Mouse (Mus musculus): ENCODE data around the gene Calhm2. TPM values are rescaled to one million over a fixed set of nuclear protein-coding genes. Genes with fewer than 3 reads are reported as not detected.

Gene Calhm2
- polyA plus RNA-seq, 1 experiment from 2014 or later: 2.6 TPM

- no peak for DNase-seq
- Histone ChIP-seq H3K9me3 (ENCODE audit: low read length) (no peaks in the 10 kb centered on the region), H3K36me3 (replicated peaks; ENCODE audit: insufficient read depth, low read length) (peaks cover 55% of the 10 kb centered on the region), H3K4me1 (ENCODE audit: insufficient read depth) (no peaks in the 10 kb centered on the region), H3K9ac (replicated peaks) (no peak overlapping the region), H3K4me2 (ENCODE audit: low read depth, low read length) (no peak overlapping the region), H3K4me3 (ENCODE audit: low read depth, low read length) (no peak overlapping the region), H3K27ac (ENCODE audit: low read depth) (no peak overlapping the region), H3K27me3 (ENCODE audit: insufficient read depth, low read length) (no peaks in the 10 kb centered on the region)
- 90% methylated on average over 15 of the region's 15 CpGs for WGBS (ENCODE audit: insufficient replicate concordance)
- ATAC-seq: no peak
- TF ChIP-seq CTCF (IDR thresholded peaks at IDR 0.05; ENCODE audit: low read depth): no peak
- no peak for TF ChIP-seq EP300 (IDR thresholded peaks at IDR 0.05; ENCODE audit: low read depth)
Measured at GRCm38 (mm10) chr19:47130551-47131125, 7.5 kb downstream of the Calhm2 start.

- Histone ChIP-seq H3K9me3 (ENCODE audit: low read length) (no peaks in the 10 kb centered on the region), H3K4me1 (ENCODE audit: insufficient read depth) (no peaks in the 10 kb centered on the region), H3K27ac (ENCODE audit: low read depth) (no peak overlapping the region), H3K27me3 (ENCODE audit: insufficient read depth, low read length) (no peaks in the 10 kb centered on the region), H3K4me2 (ENCODE audit: low read depth, low read length) (no peak overlapping the region), H3K9ac (replicated peaks) (no peak overlapping the region), H3K36me3 (replicated peaks; ENCODE audit: insufficient read depth, low read length) (peaks cover 68% of the 10 kb centered on the region), H3K4me3 (ENCODE audit: low read depth, low read length) (no peak overlapping the region)
- no peak for TF ChIP-seq CTCF (IDR thresholded peaks at IDR 0.05; ENCODE audit: low read depth)
- no peak for TF ChIP-seq EP300 (IDR thresholded peaks at IDR 0.05; ENCODE audit: low read depth)
- no peak for DNase-seq
- ATAC-seq: no peak
- 81% methylated on average over 11 of the region's 11 CpGs for WGBS (ENCODE audit: insufficient replicate concordance)
Measured at GRCm38 (mm10) chr19:47128835-47129234, 9.3 kb downstream of the Calhm2 start.

- WGBS (ENCODE audit: insufficient replicate concordance): 89% methylated on average over 10 of the region's 10 CpGs
- Histone ChIP-seq H3K27me3 (ENCODE audit: insufficient read depth, low read length) (no peaks in the 10 kb centered on the region), H3K27ac (ENCODE audit: low read depth) (no peak overlapping the region), H3K4me2 (ENCODE audit: low read depth, low read length) (no peak overlapping the region), H3K9me3 (ENCODE audit: low read length) (no peaks in the 10 kb centered on the region), H3K4me1 (ENCODE audit: insufficient read depth) (no peaks in the 10 kb centered on the region), H3K9ac (replicated peaks) (no peak overlapping the region), H3K4me3 (ENCODE audit: low read depth, low read length) (no peak overlapping the region), H3K36me3 (replicated peaks; ENCODE audit: insufficient read depth, low read length) (peaks cover 68% of the 10 kb centered on the region)
- ATAC-seq (no peak), DNase-seq (no peak)
- TF ChIP-seq EP300 (IDR thresholded peaks at IDR 0.05; ENCODE audit: low read depth): no peak
- no peak for TF ChIP-seq CTCF (IDR thresholded peaks at IDR 0.05; ENCODE audit: low read depth)
Measured at GRCm38 (mm10) chr19:47128164-47128563, 9.9 kb downstream of the Calhm2 start.

- ATAC-seq (no peak), DNase-seq (peak; percentile 63)
- 25% methylated on average over 2 of the region's 2 CpGs for WGBS (ENCODE audit: insufficient replicate concordance)
- Histone ChIP-seq H3K36me3 (replicated peaks; ENCODE audit: insufficient read depth, low read length) (peaks cover 64% of the 10 kb centered on the region), H3K27ac (ENCODE audit: low read depth) (no peak overlapping the region), H3K9me3 (ENCODE audit: low read length) (no peaks in the 10 kb centered on the region), H3K27me3 (ENCODE audit: insufficient read depth, low read length) (no peaks in the 10 kb centered on the region), H3K9ac (replicated peaks) (no peak overlapping the region), H3K4me2 (ENCODE audit: low read depth, low read length) (no peak overlapping the region), H3K4me3 (ENCODE audit: low read depth, low read length) (no peak overlapping the region), H3K4me1 (ENCODE audit: insufficient read depth) (no peaks in the 10 kb centered on the region)
- TF ChIP-seq CTCF (IDR thresholded peaks at IDR 0.05; ENCODE audit: low read depth) (peak; percentile 78), EP300 (IDR thresholded peaks at IDR 0.05; ENCODE audit: low read depth) (no peak)
Measured at GRCm38 (mm10) chr19:47122802-47123201, 15.3 kb downstream of the Calhm2 start.

GRCm38 (mm10) chr19:47121054-47121453 is 17.0 kb downstream of the Calhm2 start:
- Histone ChIP-seq H3K36me3 (replicated peaks; ENCODE audit: insufficient read depth, low read length) (peaks cover 58% of the 10 kb centered on the region), H3K4me3 (ENCODE audit: low read depth, low read length) (no peak overlapping the region), H3K27me3 (ENCODE audit: insufficient read depth, low read length) (no peaks in the 10 kb centered on the region), H3K4me2 (ENCODE audit: low read depth, low read length) (no peak overlapping the region), H3K9me3 (ENCODE audit: low read length) (no peaks in the 10 kb centered on the region), H3K27ac (ENCODE audit: low read depth) (no peak overlapping the region), H3K4me1 (ENCODE audit: insufficient read depth) (no peaks in the 10 kb centered on the region), H3K9ac (replicated peaks) (no peak overlapping the region)
- TF ChIP-seq EP300 (IDR thresholded peaks at IDR 0.05; ENCODE audit: low read depth): no peak
- TF ChIP-seq CTCF (IDR thresholded peaks at IDR 0.05; ENCODE audit: low read depth): peak; percentile 89
- ATAC-seq (no peak), DNase-seq (no peak)
- 45% methylated on average over 4 of the region's 4 CpGs for WGBS (ENCODE audit: insufficient replicate concordance)

GRCm38 (mm10) chr19:47118634-47119033 is 19.5 kb downstream of the Calhm2 start:
- whole genome bisulfite sequencing (ENCODE audit: insufficient replicate concordance): 67% methylated on average over 2 of the region's 2 CpGs

More at GRCm38 (mm10) chr19:47118634-47119033, 19.5 kb downstream of the Calhm2 start:
- no peaks in the 10 kb centered on the region for H3K27me3 ChIP-seq (ENCODE audit: insufficient read depth, low read length)
- no peak overlapping the region for H3K4me2 ChIP-seq (ENCODE audit: low read depth, low read length)
- no peak overlapping the region for H3K4me3 ChIP-seq (ENCODE audit: low read depth, low read length)
- peaks cover 54% of the 10 kb centered on the region for H3K36me3 ChIP-seq (replicated peaks; ENCODE audit: insufficient read depth, low read length)
- no peak for DNase-seq
- no peaks in the 10 kb centered on the region for H3K4me1 ChIP-seq (ENCODE audit: insufficient read depth)
- TF ChIP-seq EP300 (IDR thresholded peaks at IDR 0.05; ENCODE audit: low read depth) (no peak), CTCF (IDR thresholded peaks at IDR 0.05; ENCODE audit: low read depth) (no peak)
- H3K27ac ChIP-seq (ENCODE audit: low read depth): no peak overlapping the region
- H3K9me3 ChIP-seq (ENCODE audit: low read length): no peaks in the 10 kb centered on the region
- no peak for ATAC-seq
- no peak overlapping the region for H3K9ac ChIP-seq (replicated peaks)

Measured in liver, postnatal 0 days (tissue).